Mouse (Mus musculus): ENCODE results near the gene 2200002D01Rik. TPM values are rescaled to one million over a fixed set of nuclear protein-coding genes. Genes with fewer than 3 reads are reported as not detected.
"Not testable (repeated sequence)": the region's sequence is repeated elsewhere in the genome, so short reads cannot be mapped to it uniquely, and the experiment has no call there.

Gene 2200002D01Rik
- total RNA-seq, 1 experiment: 20.0 TPM

DNA sequence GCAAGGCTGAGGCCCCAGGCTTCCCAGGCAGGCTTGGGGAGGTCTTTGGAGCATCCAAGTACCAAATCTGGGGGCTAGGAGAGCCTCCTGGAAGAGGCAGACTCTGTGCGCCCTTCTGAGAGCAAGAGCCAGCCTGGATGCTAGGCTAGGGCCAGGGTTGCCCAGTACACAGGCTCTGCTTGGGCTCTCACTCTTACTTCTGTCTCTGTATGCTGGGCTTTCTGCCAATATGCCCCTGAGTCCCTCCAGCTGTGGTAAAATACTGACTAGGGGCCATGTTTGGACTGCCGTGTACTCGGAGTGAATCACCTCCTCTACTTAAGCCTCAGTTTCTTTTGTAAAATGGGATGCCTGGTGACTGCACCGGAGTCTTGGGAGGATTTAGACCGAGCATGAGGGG, 2.3 kb downstream of the 2200002D01Rik start:
- Histone ChIP-seq H3K9ac (ENCODE audit: insufficient read depth, low read depth, low read length, poor library complexity, severe bottlenecking) (no peak overlapping the region), H3K4me3 (ENCODE audit: insufficient read depth in 1 of 2, low read depth in 1 of 2, low read length in 2 of 2, poor library complexity in 1 of 2, severe bottlenecking in 1 of 2) (no peak overlapping the region), H3K27ac (ENCODE audit: insufficient read depth, low read depth, low read length, poor library complexity, severe bottlenecking) (no peak overlapping the region), H3K4me1 (ENCODE audit: control insufficient read depth in 2 of 2, insufficient read depth in 2 of 2, low read length in 2 of 2, poor library complexity in 1 of 2) (peaks cover 0 to 17% of the 10 kb centered on the region in 2 experiments; a peak in 1 of 4 replicates), H3K36me3 (ENCODE audit: control insufficient read depth, insufficient read depth, low read length, poor library complexity, severe bottlenecking) (peaks cover 29% of the 10 kb centered on the region; the same call in 1 of the 2 replicates), H3K9me3 (ENCODE audit: control insufficient read depth, insufficient read depth, low read depth, low read length) (no peaks in the 10 kb centered on the region)
- TF ChIP-seq ZNF384 (IDR thresholded peaks at IDR 0.05; ENCODE audit: low read depth, low read length) (no peak), MAFK (IDR thresholded peaks at IDR 0.05; ENCODE audit: insufficient read depth, low read depth, low read length) (no peak), CHD2 (IDR thresholded peaks at IDR 0.05; ENCODE audit: low read depth, low read length) (no peak), ZC3H11A (IDR thresholded peaks at IDR 0.05; ENCODE audit: borderline replicate concordance, low read depth, low read length) (no peak), HCFC1 (IDR thresholded peaks at IDR 0.05; ENCODE audit: borderline replicate concordance, insufficient read depth, low read length) (no peak)
- in situ Hi-C loops (cut with MboI; ENCODE audit: low sequenced_read_pairs in 2 of 2, unreplicated experiment in 2 of 2): no loop called here
- no peak for DNase-seq (ENCODE audit: low read depth, low spot score)

- Histone ChIP-seq H3K36me3 (ENCODE audit: control insufficient read depth, insufficient read depth, low read length, poor library complexity, severe bottlenecking) (peaks cover 29% of the 10 kb centered on the region; the same call in 1 of the 2 replicates), H3K4me3 (ENCODE audit: insufficient read depth in 1 of 2, low read depth in 1 of 2, low read length in 2 of 2, poor library complexity in 1 of 2, severe bottlenecking in 1 of 2) (no peak overlapping the region), H3K9me3 (ENCODE audit: control insufficient read depth, insufficient read depth, low read depth, low read length) (no peaks in the 10 kb centered on the region), H3K4me1 (ENCODE audit: control insufficient read depth in 2 of 2, insufficient read depth in 2 of 2, low read length in 2 of 2, poor library complexity in 1 of 2) (peaks cover 0 to 17% of the 10 kb centered on the region in 2 experiments; a peak in 1 of 4 replicates), H3K27ac (ENCODE audit: insufficient read depth, low read depth, low read length, poor library complexity, severe bottlenecking) (no peak overlapping the region), H3K9ac (ENCODE audit: insufficient read depth, low read depth, low read length, poor library complexity, severe bottlenecking) (no peak overlapping the region)
- in situ Hi-C loops (cut with MboI; ENCODE audit: low sequenced_read_pairs in 2 of 2, unreplicated experiment in 2 of 2): no loop called here
- TF ChIP-seq ZC3H11A (IDR thresholded peaks at IDR 0.05; ENCODE audit: borderline replicate concordance, low read depth, low read length) (0 out of 2 replicates have a peak, but pooled peaks have one; percentile 13), HCFC1 (IDR thresholded peaks at IDR 0.05; ENCODE audit: borderline replicate concordance, insufficient read depth, low read length) (no peak)
- peak; percentile 46 for DNase-seq (ENCODE audit: low read depth, low spot score)
Observed at GRCm38 (mm10) chr7:29244732-29245416, 3.4 kb downstream of the 2200002D01Rik start.

DNA sequence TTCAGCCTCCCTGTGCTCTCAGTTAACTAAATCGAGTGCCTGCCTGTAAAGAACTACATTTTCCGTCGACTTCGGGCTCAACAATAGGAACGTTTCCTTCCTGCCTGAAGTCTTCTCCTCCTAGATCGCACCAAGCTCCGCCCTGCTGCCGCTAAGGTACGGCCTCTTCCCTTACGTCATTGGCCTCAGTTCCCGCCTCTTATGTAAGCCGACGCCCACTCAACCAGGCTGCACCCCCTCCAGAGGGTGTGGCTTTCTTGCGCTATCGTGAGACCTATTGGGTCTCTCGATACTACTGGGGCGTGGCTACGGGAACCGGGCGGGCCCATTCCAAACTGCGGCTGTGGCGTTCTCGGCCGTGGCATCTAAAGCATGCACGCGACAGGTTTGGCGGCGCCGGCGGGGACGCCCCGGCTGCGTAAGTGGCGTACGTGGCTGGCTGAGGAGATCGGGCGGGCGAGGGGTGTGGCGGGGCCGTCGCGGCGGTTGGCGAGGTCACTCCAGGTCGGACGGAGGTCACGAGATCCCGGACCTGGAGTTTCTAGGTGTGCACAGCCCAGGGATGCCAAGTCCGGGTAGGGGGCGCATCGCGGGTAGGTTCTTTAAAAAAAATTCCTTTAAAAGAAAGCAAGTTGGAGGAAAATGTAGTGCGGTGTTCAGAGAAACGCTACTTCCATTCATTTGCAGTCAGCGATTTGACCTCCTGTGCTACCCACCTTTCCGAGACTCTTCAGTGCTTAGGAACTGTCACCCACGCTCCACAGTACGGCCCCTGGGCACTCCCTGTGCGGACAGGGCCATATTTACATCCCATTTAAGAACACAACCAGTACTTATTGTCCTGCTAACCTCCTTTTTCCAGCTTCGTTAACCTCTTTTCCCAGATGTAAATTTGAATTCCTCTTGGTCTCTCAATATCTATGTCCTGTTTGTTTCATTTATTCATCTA, 10.0 kb downstream of the 2200002D01Rik start, which contains the start of gene Yif1b:
Gene Yif1b, plus strand, starts transcription at position 311 of the 949 bp plus-strand sequence.
- peak within 1 kb of the TSS; percentile 89 for H3K9ac ChIP-seq (ENCODE audit: insufficient read depth, low read depth, low read length, poor library complexity, severe bottlenecking)
- H3K36me3 ChIP-seq (ENCODE audit: control insufficient read depth, insufficient read depth, low read length, poor library complexity, severe bottlenecking): peaks cover 7% of the 10 kb centered on the region; the same call in 1 of the 2 replicates
- peak within 1 kb of the TSS; percentile 79 to 81 for H3K4me3 ChIP-seq (ENCODE audit: insufficient read depth in 1 of 2, low read depth in 1 of 2, low read length in 2 of 2, poor library complexity in 1 of 2, severe bottlenecking in 1 of 2)
- TF ChIP-seq ZNF384 (IDR thresholded peaks at IDR 0.05; ENCODE audit: low read depth, low read length): no peak
- TF ChIP-seq ZC3H11A (IDR thresholded peaks at IDR 0.05; ENCODE audit: borderline replicate concordance, low read depth, low read length): no peak
- TF ChIP-seq CHD2 (IDR thresholded peaks at IDR 0.05; ENCODE audit: low read depth, low read length): peak; percentile 93
- TF ChIP-seq HCFC1 (IDR thresholded peaks at IDR 0.05; ENCODE audit: borderline replicate concordance, insufficient read depth, low read length): peak; percentile 68; the same call in 1 of the 2 replicates
- no peak for TF ChIP-seq MAFK (IDR thresholded peaks at IDR 0.05; ENCODE audit: insufficient read depth, low read depth, low read length)
- peaks cover 3 to 4% of the 10 kb centered on the region in 2 experiments; a peak in 2 of 4 replicates for H3K4me1 ChIP-seq (ENCODE audit: control insufficient read depth in 2 of 2, insufficient read depth in 2 of 2, low read length in 2 of 2, poor library complexity in 1 of 2)
- DNase-seq (ENCODE audit: low read depth, low spot score): peak; percentile 100
- in situ Hi-C loops (cut with MboI; ENCODE audit: low sequenced_read_pairs in 2 of 2, unreplicated experiment in 2 of 2): no loop called here
- H3K27ac ChIP-seq (ENCODE audit: insufficient read depth, low read depth, low read length, poor library complexity, severe bottlenecking): peak within 1 kb of the TSS; percentile 72
- no peaks in the 10 kb centered on the region for H3K9me3 ChIP-seq (ENCODE audit: control insufficient read depth, insufficient read depth, low read depth, low read length)

- Histone ChIP-seq H3K4me3 (ENCODE audit: insufficient read depth in 1 of 2, low read depth in 1 of 2, low read length in 2 of 2, poor library complexity in 1 of 2, severe bottlenecking in 1 of 2) (peak overlapping the region; percentile 25 to 66; a peak in 3 of 4 replicates), H3K9ac (ENCODE audit: insufficient read depth, low read depth, low read length, poor library complexity, severe bottlenecking) (peak overlapping the region; percentile 60; the same call in 1 of the 2 replicates)
- DNase-seq (ENCODE audit: low read depth, low spot score); H3K27ac ChIP-seq (ENCODE audit: insufficient read depth, low read depth, low read length, poor library complexity, severe bottlenecking); in situ Hi-C loops (cut with MboI; ENCODE audit: low sequenced_read_pairs in 2 of 2, unreplicated experiment in 2 of 2); H3K36me3 ChIP-seq (ENCODE audit: control insufficient read depth, insufficient read depth, low read length, poor library complexity, severe bottlenecking); H3K9me3 ChIP-seq (ENCODE audit: control insufficient read depth, insufficient read depth, low read depth, low read length); H3K4me1 ChIP-seq (ENCODE audit: control insufficient read depth in 2 of 2, insufficient read depth in 2 of 2, low read length in 2 of 2, poor library complexity in 1 of 2): not testable (repeated sequence)
Observed at GRCm38 (mm10) chr7:29237596-29237995, 10.7 kb downstream of the 2200002D01Rik start.
